Mouse (Mus musculus) E14TG2a.4 (cell line): Measurements from ENCODE around the gene Shroom3.

ENCODE experiments used
- CTCF ChIP-seq: conservative IDR thresholded peaks from 2 replicates; pipeline ENCODE4 v1.5.1; 2014; ENCODE audit warnings: low read length
- NANOG ChIP-seq: IDR thresholded peaks from 2 replicates; pipeline ENCODE4 v1.6.1; 2014; ENCODE audit warnings: borderline replicate concordance, low read length, mixed read lengths
- POU5F1 ChIP-seq: IDR thresholded peaks from 2 replicates; pipeline ENCODE4 v1.6.1; 2014; ENCODE audit warnings: low read length, borderline replicate concordance

- TF ChIP-seq CTCF (no peak), NANOG (no peak), POU5F1 (no peak)
These were observed 46.0 kb downstream of the Shroom3 start for GRCm38 (mm10) chr5:92729221-92729620.
